Mouse (Mus musculus): ENCODE results near the gene Gm10974.

DNA sequence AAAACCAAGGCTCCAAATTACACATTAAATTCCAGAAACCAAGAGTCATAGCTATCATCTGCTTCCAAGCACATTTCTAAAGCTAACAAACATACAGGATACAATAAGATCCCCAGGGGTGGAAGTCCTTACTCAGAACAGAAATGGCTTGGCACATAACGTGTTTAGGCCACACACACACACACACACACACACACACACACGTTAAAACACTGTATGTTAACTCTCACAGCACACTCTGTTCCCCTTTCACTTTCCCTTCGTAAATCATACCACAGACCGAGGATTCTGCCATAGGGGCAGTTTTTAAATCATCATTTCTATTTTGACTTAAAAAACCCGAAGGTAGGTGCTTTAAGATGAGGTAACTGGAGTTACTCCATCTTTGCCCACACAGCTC, 18.5 kb downstream of the Gm10974 start:
- TF ChIP-seq CHD1 (IDR thresholded peaks at IDR 0.05; ENCODE audit: low read depth, low read length) (no peak), CTCF (conservative IDR thresholded peaks at IDR 0.05 in 1 of 2, IDR thresholded peaks at IDR 0.05 in 1 of 2; ENCODE audit: low read depth in 2 of 2, low read length in 2 of 2) (no peak), EP300 (IDR thresholded peaks at IDR 0.05; ENCODE audit: low read length) (peak; percentile 34; the same call in 1 of the 2 replicates), NELFE (IDR thresholded peaks at IDR 0.05; ENCODE audit: low read depth, low read length) (no peak), PAX5 (IDR thresholded peaks at IDR 0.05; ENCODE audit: low read length) (no peak), POLR2A (IDR thresholded peaks at IDR 0.05; ENCODE audit: low read depth, low read length) (no peak)

Data from CH12.LX (cell line).